Mouse (Mus musculus) kidney, postnatal 0 days (tissue): ENCODE measurements at regions not wholly inside any gene's neighbourhood (a gene's known extent, or its start where the extent isn't known, plus 50 kb on each side); places are given as distances from the start of the nearest gene placed in this dataset.
A peak's percentile ranks its signal among the peaks of the same experiment; 100 is the strongest.

Source experiments
- ATAC-seq: fragments of 200-750 bp; cut with Nextera tagmentation; replicated peaks from 2 replicates; pipeline ENCODE4 v1.8.0; 2017; ENCODE audit warnings: low read depth, moderate number of reproducible peaks, moderate TSS enrichment, moderate library complexity; ENCODE audit not compliant: low FRiP score
- DNase-seq: peaks from one replicate; pipeline ENCODE4 v3.0.0-alpha.2; 2016; ENCODE audit warnings: low spot score
- H3K27ac ChIP-seq: fragments of 300-500 bp; sonication (generic); 2 replicates; pipeline ENCODE4 v1.5.1; 2014; ENCODE audit warnings: mild to moderate bottlenecking
- H3K27me3 ChIP-seq: fragments of 300-500 bp; sonication (generic); 2 replicates; pipeline ENCODE4 v1.6.1; 2014; ENCODE audit warnings: low read length, mixed read lengths; ENCODE audit not compliant: insufficient read depth
- H3K36me3 ChIP-seq: fragments of 300-500 bp; sonication (generic); 2 replicates; pipeline ENCODE4 v1.6.1; 2014; ENCODE audit warnings: low read length, mixed read lengths; ENCODE audit not compliant: insufficient read depth
- H3K4me1 ChIP-seq: fragments of 300-500 bp; sonication (generic); replicated peaks from 2 replicates; pipeline ENCODE4 v1.6.1; 2014; ENCODE audit warnings: antibody characterized with exemption, low read length, mixed read lengths; ENCODE audit not compliant: insufficient read depth
- H3K4me2 ChIP-seq: fragments of 300-500 bp; sonication (generic); 2 replicates; pipeline ENCODE4 v1.6.1; 2014; ENCODE audit warnings: mild to moderate bottlenecking, low read length, moderate library complexity, mixed read lengths
- H3K4me3 ChIP-seq: fragments of 300-500 bp; sonication (generic); replicated peaks from 2 replicates; pipeline ENCODE4 v1.5.1; 2014; ENCODE audit warnings: low read depth, low read length
- H3K9ac ChIP-seq: fragments of 300-500 bp; sonication (generic); 2 replicates; pipeline ENCODE4 v1.6.1; 2014; ENCODE audit warnings: low read depth, low read length
- H3K9me3 ChIP-seq: fragments of 300-500 bp; sonication (generic); replicated peaks from 2 replicates; pipeline ENCODE4 v1.6.1; 2016; ENCODE audit warnings: low read length, inconsistent platforms, mixed read lengths
- CTCF ChIP-seq: IDR thresholded peaks from 2 replicates; pipeline ENCODE4 v1.5.1; 2016; ENCODE audit warnings: antibody characterized with exemption, low read depth, mild to moderate bottlenecking, moderate library complexity
- WGBS: fragments of 180-500 bp; shearing (Covaris S2); extraction: QIAGEN DNeasy Blood & Tissue Kit; methylation state at CpG from one replicate; pipeline ENCODE4 v1.1.7; 2014; 5-methylcytosine and 5-hydroxymethylcytosine counted together

- 29% methylated on average over 4 of the region's 4 CpGs for WGBS
- Histone ChIP-seq H3K27ac (no peak overlapping the region), H3K27me3 (no peaks in the 10 kb centered on the region), H3K9ac (no peak overlapping the region), H3K4me3 (no peak overlapping the region), H3K4me1 (no peaks in the 10 kb centered on the region), H3K4me2 (no peak overlapping the region), H3K9me3 (no peaks in the 10 kb centered on the region), H3K36me3 (no peaks in the 10 kb centered on the region)
- DNase-seq (no peak), ATAC-seq (no peak)
- no peak for TF ChIP-seq CTCF
Measured at GRCm38 (mm10) chr13:115494399-115494798, 392.6 kb upstream of the Itga1 start.

- no peak overlapping the region for H3K9ac ChIP-seq
- no peaks in the 10 kb centered on the region for H3K27me3 ChIP-seq
- TF ChIP-seq CTCF = no peak
- H3K4me3 ChIP-seq = no peak overlapping the region
- DNase-seq (no peak), ATAC-seq (no peak)
- WGBS = 41% methylated on average over 2 of the region's 2 CpGs
- H3K36me3 ChIP-seq = no peaks in the 10 kb centered on the region
- no peaks in the 10 kb centered on the region for H3K9me3 ChIP-seq
- no peak overlapping the region for H3K27ac ChIP-seq
- H3K4me1 ChIP-seq = no peaks in the 10 kb centered on the region
- H3K4me2 ChIP-seq = no peak overlapping the region
Measured at GRCm38 (mm10) chr13:115475861-115476260, 374.1 kb upstream of the Itga1 start.

GRCm38 (mm10) chr13:115465689-115466088 lies 363.9 kb upstream of the Itga1 start:
- Histone ChIP-seq H3K27me3 (no peaks in the 10 kb centered on the region), H3K9ac (no peak overlapping the region), H3K4me3 (no peak overlapping the region), H3K4me1 (no peaks in the 10 kb centered on the region), H3K27ac (no peak overlapping the region), H3K9me3 (no peaks in the 10 kb centered on the region), H3K36me3 (no peaks in the 10 kb centered on the region), H3K4me2 (no peak overlapping the region)
- DNase-seq (no peak), ATAC-seq (no peak)
- no peak for TF ChIP-seq CTCF
- WGBS = 68% methylated on average over 6 of the region's 6 CpGs

- Histone ChIP-seq H3K27me3 (no peaks in the 10 kb centered on the region), H3K4me3 (no peak overlapping the region), H3K4me2 (no peak overlapping the region), H3K36me3 (no peaks in the 10 kb centered on the region), H3K27ac (no peak overlapping the region), H3K9ac (no peak overlapping the region), H3K4me1 (no peaks in the 10 kb centered on the region), H3K9me3 (no peaks in the 10 kb centered on the region)
- peak; percentile 78 for TF ChIP-seq CTCF
- peak; percentile 50 for DNase-seq
- ATAC-seq = no peak
- 2% methylated on average over 1 of the region's 1 CpGs for WGBS
Measured at GRCm38 (mm10) chr13:115451244-115451643, 349.5 kb upstream of the Itga1 start.

DNA sequence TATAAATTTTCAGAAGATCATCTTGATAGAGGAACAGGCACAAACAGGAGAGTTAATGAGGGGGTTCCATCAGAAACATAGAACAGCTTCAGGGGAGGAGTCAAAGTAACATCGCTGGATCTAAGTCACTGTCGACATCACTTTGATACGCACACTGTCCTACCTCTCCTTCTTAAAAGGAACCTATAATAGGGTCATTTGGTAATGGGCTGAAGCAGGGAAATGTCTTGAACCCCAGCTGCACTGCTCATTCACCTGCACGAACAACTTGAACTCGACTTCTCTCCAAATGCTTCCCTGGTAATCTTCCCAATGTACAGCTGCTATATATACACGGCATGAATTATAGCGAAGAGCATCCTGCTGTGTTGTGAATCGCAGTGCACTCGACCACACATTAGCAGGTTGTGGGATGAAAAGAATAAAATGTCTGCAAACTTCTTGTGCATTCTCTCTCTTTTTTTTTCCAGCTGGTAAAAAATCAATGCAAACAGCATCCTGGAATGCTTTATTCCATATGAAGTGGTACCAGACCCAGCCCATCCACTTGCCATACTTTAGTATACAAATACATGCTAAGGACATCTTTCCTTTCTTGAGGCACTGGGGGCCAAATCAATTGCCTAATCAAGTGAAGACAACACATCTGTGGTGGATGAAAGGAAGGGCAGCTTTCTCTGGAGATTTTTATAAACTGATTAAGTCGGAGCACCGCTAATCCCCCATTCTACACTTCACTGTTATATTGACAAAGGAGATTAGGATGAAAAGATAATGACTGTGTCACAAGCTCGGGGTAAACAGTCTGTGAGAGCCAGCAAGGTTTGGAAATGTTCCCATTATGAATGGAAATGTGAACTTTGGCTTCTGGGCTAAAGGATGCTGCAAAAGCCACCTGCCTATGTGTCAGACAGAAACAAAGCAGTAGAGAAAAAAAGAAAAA lies 325.6 kb upstream of the Itga1 start:
- Histone ChIP-seq H3K36me3 (no peaks in the 10 kb centered on the region), H3K9me3 (no peaks in the 10 kb centered on the region), H3K27ac (no peak overlapping the region), H3K9ac (no peak overlapping the region), H3K4me3 (no peak overlapping the region), H3K27me3 (no peaks in the 10 kb centered on the region), H3K4me1 (no peaks in the 10 kb centered on the region), H3K4me2 (no peak overlapping the region)
- 75% methylated on average over 12 of the region's 12 CpGs for WGBS
- TF ChIP-seq CTCF = no peak
- ATAC-seq = no peak
- DNase-seq = no peak

DNA sequence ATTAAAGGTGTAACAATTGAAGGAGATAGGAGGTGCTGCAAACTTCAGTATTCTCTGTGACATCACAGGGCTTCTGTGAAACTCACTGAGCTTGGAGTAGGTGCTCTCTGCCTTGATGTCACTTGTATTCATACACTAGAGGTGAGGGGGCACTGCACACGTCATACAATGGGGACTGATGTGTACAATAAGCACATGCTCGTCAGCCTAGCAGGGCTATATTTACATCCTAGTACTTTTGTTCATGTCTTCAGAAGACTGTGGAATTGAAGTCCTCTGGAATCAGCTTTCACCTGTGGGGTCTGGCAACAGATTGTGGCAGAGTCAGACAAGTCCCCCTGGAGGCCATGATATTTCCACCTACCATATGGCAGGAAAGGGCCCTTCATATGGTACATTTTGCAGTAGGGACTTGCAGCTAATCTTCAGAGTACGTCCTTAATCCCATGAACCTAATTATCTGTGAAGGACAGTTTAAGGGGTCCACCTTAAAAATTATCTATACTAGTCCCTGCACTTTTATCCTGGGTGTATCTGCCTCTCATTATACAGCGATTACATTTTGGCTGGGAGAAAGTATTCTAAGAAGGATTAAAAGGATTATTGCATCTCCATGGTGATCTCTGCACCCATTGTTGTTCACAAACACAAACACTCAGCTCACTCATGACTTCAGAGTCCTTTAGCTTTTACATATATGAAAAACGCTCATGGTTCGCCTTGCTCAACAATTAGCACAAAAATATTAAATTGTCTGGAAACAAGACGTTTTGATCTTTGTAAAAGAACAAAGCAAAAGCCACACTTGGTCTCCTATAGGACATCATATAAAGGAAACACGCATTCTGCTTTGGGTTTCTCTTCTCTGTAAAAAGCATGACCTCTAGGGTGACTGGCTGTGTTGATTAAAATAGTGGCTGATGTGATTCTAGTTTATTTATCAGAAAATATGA lies 324.1 kb upstream of the Itga1 start:
- Histone ChIP-seq H3K36me3 (no peaks in the 10 kb centered on the region), H3K4me1 (no peaks in the 10 kb centered on the region), H3K27me3 (no peaks in the 10 kb centered on the region), H3K27ac (no peak overlapping the region), H3K9me3 (no peaks in the 10 kb centered on the region), H3K9ac (no peak overlapping the region), H3K4me2 (no peak overlapping the region), H3K4me3 (no peak overlapping the region)
- WGBS = 76% methylated on average over 8 of the region's 8 CpGs
- no peak for ATAC-seq
- no peak for TF ChIP-seq CTCF
- DNase-seq = no peak
